Mouse (Mus musculus) layer of hippocampus, postnatal 25 days (tissue): ENCODE measurements around the gene Dip2b. TPM values are rescaled to one million over a fixed set of nuclear protein-coding genes. Genes with fewer than 3 reads are reported as not detected.

Experiments
- DNase-seq, 2 experiments: peaks; one replicate each; pipeline ENCODE4 v3.0.0; 2022; ENCODE audit warnings: mixed read lengths in 2 of 2, low spot score in 1 of 2; ENCODE audit errors: extremely low spot score in 1 of 2
- total RNA-seq, 2 experiments: library from RNA; stranded (reverse); gene quantifications; 2 replicates each; pipeline ENCODE4 v1.2.3; 2021

Dip2b gene
- total RNA-seq, 2 experiments from 2014 or later: 52.5 to 54.3 TPM

GRCm38 (mm10) chr15:100167791-100168190 lies 129.3 kb downstream of the Dip2b start:
- no peak for DNase-seq

GRCm38 (mm10) chr15:100168191-100168606 lies 129.7 kb downstream of the Dip2b start:
- DNase-seq: no peak

GRCm38 (mm10) chr15:100175176-100175575 lies 136.7 kb downstream of the Dip2b start:
- no peak for DNase-seq

GRCm38 (mm10) chr15:100177167-100177566 lies 138.7 kb downstream of the Dip2b start:
- no peak for DNase-seq

- no peak for DNase-seq
Observed at GRCm38 (mm10) chr15:100177575-100177974, 139.1 kb downstream of the Dip2b start.

- DNase-seq: no peak
Observed at GRCm38 (mm10) chr15:100178487-100178886, 140.0 kb downstream of the Dip2b start.

GRCm38 (mm10) chr15:100179685-100180084 lies 141.2 kb downstream of the Dip2b start:
- DNase-seq: no peak

- DNase-seq: no peak
Observed at GRCm38 (mm10) chr15:100180221-100180620, 141.8 kb downstream of the Dip2b start.

GRCm38 (mm10) chr15:100181841-100182240 lies 143.4 kb downstream of the Dip2b start:
- no peak for DNase-seq

- no peak for DNase-seq
Observed at GRCm38 (mm10) chr15:100182526-100183280, 144.2 kb downstream of the Dip2b start.

GRCm38 (mm10) chr15:100183510-100183909 lies 145.0 kb downstream of the Dip2b start:
- DNase-seq: no peak

GRCm38 (mm10) chr15:100184821-100185496 lies 146.5 kb downstream of the Dip2b start:
- DNase-seq: no peak

GRCm38 (mm10) chr15:100186234-100186633 lies 147.8 kb downstream of the Dip2b start:
- DNase-seq: no peak

- no peak for DNase-seq
Observed at GRCm38 (mm10) chr15:100186882-100187672, 148.6 kb downstream of the Dip2b start.

- DNase-seq: no peak
Observed at GRCm38 (mm10) chr15:100188542-100188941, 150.1 kb downstream of the Dip2b start.

- no peak for DNase-seq
Observed at GRCm38 (mm10) chr15:100188962-100189404, 150.5 kb downstream of the Dip2b start.

GRCm38 (mm10) chr15:100190083-100190482 lies 151.6 kb downstream of the Dip2b start:
- no peak for DNase-seq

- DNase-seq: no peak
Observed at GRCm38 (mm10) chr15:100198983-100199745, 160.7 kb downstream of the Dip2b start.

- DNase-seq: no peak
Observed at GRCm38 (mm10) chr15:100199790-100200189, 161.3 kb downstream of the Dip2b start.

GRCm38 (mm10) chr15:100201806-100202205 lies 163.3 kb downstream of the Dip2b start:
- DNase-seq: no peak
